Mouse (Mus musculus) stomach, postnatal 0 days (tissue): ENCODE measurements around the gene Gemin6.

Experiments used
- CTCF ChIP-seq: IDR thresholded peaks from 2 replicates; pipeline ENCODE4 v1.5.1; 2016; ENCODE audit warnings: antibody characterized with exemption, low read depth, mild to moderate bottlenecking, moderate library complexity
- EP300 ChIP-seq: optimal IDR thresholded peaks from 2 replicates; pipeline ENCODE3; 2016; ENCODE audit warnings: antibody characterized with exemption

- TF ChIP-seq EP300 (no peak), CTCF (no peak)
Measured at GRCm38 (mm10) chr17:80241594-80241993, 17.4 kb downstream of the Gemin6 start.
